Mouse (Mus musculus): ENCODE results near the gene Nemf. TPM values are rescaled to one million over a fixed set of nuclear protein-coding genes. Genes with fewer than 3 reads are reported as not detected.

Nemf gene
- polyA plus RNA-seq, 1 experiment from 2014 or later = 97.3 TPM

GRCm38 (mm10) chr12:69298281-69298680 lies 58.7 kb downstream of the Nemf start:
- peaks cover 29% of the 10 kb centered on the region for H3K4me1 ChIP-seq (replicated peaks)
- H3K4me2 ChIP-seq (replicated peaks) = peak overlapping the region; percentile 82
- H3K27me3 ChIP-seq = no peaks in the 10 kb centered on the region
- H3K9me3 ChIP-seq = no peaks in the 10 kb centered on the region
- WGBS = 92% methylated on average over 4 of the region's 4 CpGs
- ATAC-seq = no peak
- H3K9ac ChIP-seq (replicated peaks) = no peak overlapping the region
- H3K36me3 ChIP-seq = peaks cover 32% of the 10 kb centered on the region
- H3K27ac ChIP-seq = no peak overlapping the region
- peak overlapping the region; percentile 83 for H3K4me3 ChIP-seq (replicated peaks)

GRCm38 (mm10) chr12:69297411-69298150 lies 59.4 kb downstream of the Nemf start:
- peaks cover 26% of the 10 kb centered on the region for H3K36me3 ChIP-seq
- no peaks in the 10 kb centered on the region for H3K9me3 ChIP-seq
- WGBS = 19% methylated on average over 20 of the region's 20 CpGs
- peak overlapping the region; percentile 96 for H3K27ac ChIP-seq
- peak overlapping the region; percentile 82 for H3K4me2 ChIP-seq (replicated peaks)
- peak overlapping the region; percentile 83 for H3K4me3 ChIP-seq (replicated peaks)
- ATAC-seq = no peak
- no peaks in the 10 kb centered on the region for H3K27me3 ChIP-seq
- peak overlapping the region; percentile 98 for H3K9ac ChIP-seq (replicated peaks)
- H3K4me1 ChIP-seq (replicated peaks) = peaks cover 29% of the 10 kb centered on the region

- Histone ChIP-seq H3K27me3 (no peaks in the 10 kb centered on the region), H3K4me1 (replicated peaks) (peaks cover 29% of the 10 kb centered on the region), H3K36me3 (peaks cover 18% of the 10 kb centered on the region), H3K9me3 (no peaks in the 10 kb centered on the region), H3K27ac (peak within 1 kb of the TSS; percentile 96), H3K4me3 (replicated peaks) (peak within 1 kb of the TSS; percentile 83), H3K9ac (replicated peaks) (peak within 1 kb of the TSS; percentile 98), H3K4me2 (replicated peaks) (peak within 1 kb of the TSS; percentile 82)
- peak; percentile 98 for ATAC-seq
- WGBS = under 1% methylated on average over 76 of the region's 98 CpGs
Measured at GRCm38 (mm10) chr12:69296511-69297410, 60.2 kb downstream of the Nemf start, which contains the start of gene Klhdc2. Gene Klhdc2 (plus strand): TSS chr12:69296681.

- Histone ChIP-seq H3K4me2 (replicated peaks) (peak overlapping the region; percentile 82), H3K9me3 (no peaks in the 10 kb centered on the region), H3K27ac (peak overlapping the region; percentile 96), H3K4me1 (replicated peaks) (peaks cover 29% of the 10 kb centered on the region), H3K27me3 (no peaks in the 10 kb centered on the region), H3K9ac (replicated peaks) (peak overlapping the region; percentile 98), H3K36me3 (peaks cover 9% of the 10 kb centered on the region; the same call in 1 of the 2 replicates), H3K4me3 (replicated peaks) (peak overlapping the region; percentile 83)
- no peak for ATAC-seq
- WGBS = 83% methylated on average over 4 of the region's 4 CpGs
Measured at GRCm38 (mm10) chr12:69295651-69296050, 61.3 kb downstream of the Nemf start.

- WGBS = 72% methylated on average over 2 of the region's 2 CpGs
- peaks cover 2% of the 10 kb centered on the region; the same call in 1 of the 2 replicates for H3K36me3 ChIP-seq
- ATAC-seq = no peak
Measured at GRCm38 (mm10) chr12:69294936-69295335, 62.0 kb downstream of the Nemf start.

GRCm38 (mm10) chr12:69293815-69294214 lies 63.1 kb downstream of the Nemf start:
- Histone ChIP-seq H3K9me3 (no peaks in the 10 kb centered on the region), H3K27ac (no peak overlapping the region), H3K27me3 (no peaks in the 10 kb centered on the region), H3K4me3 (replicated peaks) (no peak overlapping the region), H3K36me3 (no peaks in the 10 kb centered on the region; the same call in 1 of the 2 replicates), H3K4me2 (replicated peaks) (no peak overlapping the region), H3K9ac (replicated peaks) (no peak overlapping the region), H3K4me1 (replicated peaks) (peaks cover 17% of the 10 kb centered on the region)
- ATAC-seq = no peak
- WGBS = 60% methylated on average over 2 of the region's 2 CpGs

More at GRCm38 (mm10) chr12:69294936-69295335, 62.0 kb downstream of the Nemf start:
- no peak overlapping the region for H3K4me2 ChIP-seq (replicated peaks)
- no peak overlapping the region for H3K9ac ChIP-seq (replicated peaks)
- H3K9me3 ChIP-seq = no peaks in the 10 kb centered on the region
- H3K4me3 ChIP-seq (replicated peaks) = no peak overlapping the region
- H3K4me1 ChIP-seq (replicated peaks) = peaks cover 28% of the 10 kb centered on the region
- no peaks in the 10 kb centered on the region for H3K27me3 ChIP-seq
- no peak overlapping the region for H3K27ac ChIP-seq

GRCm38 (mm10) chr12:69292401-69292800 lies 64.6 kb downstream of the Nemf start:
- H3K36me3 ChIP-seq = no peaks in the 10 kb centered on the region
- no peaks in the 10 kb centered on the region for H3K27me3 ChIP-seq
- H3K4me1 ChIP-seq (replicated peaks) = peaks cover 5% of the 10 kb centered on the region
- H3K4me3 ChIP-seq (replicated peaks) = no peak overlapping the region
- no peak overlapping the region for H3K27ac ChIP-seq
- H3K9ac ChIP-seq (replicated peaks) = no peak overlapping the region
- no peak overlapping the region for H3K4me2 ChIP-seq (replicated peaks)
- 94% methylated on average over 6 of the region's 6 CpGs for WGBS
- no peak for ATAC-seq
- H3K9me3 ChIP-seq = no peaks in the 10 kb centered on the region

- no peaks in the 10 kb centered on the region for H3K36me3 ChIP-seq
- no peak overlapping the region for H3K4me2 ChIP-seq (replicated peaks)
- 82% methylated on average over 9 of the region's 9 CpGs for WGBS
- H3K9me3 ChIP-seq = no peaks in the 10 kb centered on the region
- H3K4me1 ChIP-seq (replicated peaks) = no peaks in the 10 kb centered on the region
- H3K27me3 ChIP-seq = no peaks in the 10 kb centered on the region
- H3K9ac ChIP-seq (replicated peaks) = no peak overlapping the region
- ATAC-seq = no peak
- H3K27ac ChIP-seq = no peak overlapping the region
- H3K4me3 ChIP-seq (replicated peaks) = no peak overlapping the region
Measured at GRCm38 (mm10) chr12:69288699-69289098, 68.3 kb downstream of the Nemf start.

GRCm38 (mm10) chr12:69287535-69287934 lies 69.4 kb downstream of the Nemf start:
- no peaks in the 10 kb centered on the region for H3K4me1 ChIP-seq (replicated peaks)
- no peak overlapping the region for H3K27ac ChIP-seq
- WGBS = 92% methylated on average over 8 of the region's 8 CpGs
- no peaks in the 10 kb centered on the region for H3K27me3 ChIP-seq
- H3K36me3 ChIP-seq = no peaks in the 10 kb centered on the region
- no peaks in the 10 kb centered on the region for H3K9me3 ChIP-seq
- H3K4me2 ChIP-seq (replicated peaks) = no peak overlapping the region
- H3K9ac ChIP-seq (replicated peaks) = no peak overlapping the region
- no peak for ATAC-seq
- H3K4me3 ChIP-seq (replicated peaks) = no peak overlapping the region

GRCm38 (mm10) chr12:69283146-69283545 lies 73.8 kb downstream of the Nemf start:
- Histone ChIP-seq H3K36me3 (no peaks in the 10 kb centered on the region), H3K4me1 (replicated peaks) (no peaks in the 10 kb centered on the region), H3K4me2 (replicated peaks) (no peak overlapping the region), H3K27ac (no peak overlapping the region), H3K9me3 (no peaks in the 10 kb centered on the region), H3K9ac (replicated peaks) (no peak overlapping the region), H3K4me3 (replicated peaks) (no peak overlapping the region), H3K27me3 (no peaks in the 10 kb centered on the region)
- 83% methylated on average over 7 of the region's 7 CpGs for WGBS
- ATAC-seq = no peak

- Histone ChIP-seq H3K27me3 (no peaks in the 10 kb centered on the region), H3K27ac (no peak overlapping the region), H3K36me3 (no peaks in the 10 kb centered on the region), H3K9ac (replicated peaks) (no peak overlapping the region), H3K4me1 (replicated peaks) (no peaks in the 10 kb centered on the region), H3K4me3 (replicated peaks) (no peak overlapping the region), H3K9me3 (no peaks in the 10 kb centered on the region), H3K4me2 (replicated peaks) (no peak overlapping the region)
- 86% methylated on average over 3 of the region's 3 CpGs for WGBS
- no peak for ATAC-seq
Measured at GRCm38 (mm10) chr12:69280915-69281314, 76.0 kb downstream of the Nemf start.

GRCm38 (mm10) chr12:69279931-69280469 lies 77.0 kb downstream of the Nemf start:
- WGBS = 68% methylated on average over 1 of the region's 1 CpGs
- H3K9ac ChIP-seq (replicated peaks) = no peak overlapping the region
- no peak for ATAC-seq
- no peak overlapping the region for H3K4me3 ChIP-seq (replicated peaks)
- no peak overlapping the region for H3K4me2 ChIP-seq (replicated peaks)
- no peak overlapping the region for H3K27ac ChIP-seq
- H3K9me3 ChIP-seq = no peaks in the 10 kb centered on the region
- H3K27me3 ChIP-seq = no peaks in the 10 kb centered on the region
- H3K4me1 ChIP-seq (replicated peaks) = no peaks in the 10 kb centered on the region
- no peaks in the 10 kb centered on the region for H3K36me3 ChIP-seq
